Mouse (Mus musculus) thymus, adult 2 months (tissue): Measurements from ENCODE around the gene Gm10837. TPM values are rescaled to one million over a fixed set of nuclear protein-coding genes. Genes with fewer than 3 reads are reported as not detected.

ENCODE experiments used
- DNase-seq: peaks from one replicate; pipeline ENCODE4 v3.0.0; 2021
- H3K27ac ChIP-seq: fragments of 200-500 bp; 2 replicates; pipeline ENCODE4 v1.5.1; 2012; ENCODE audit warnings: low read length, control low read depth; ENCODE audit not compliant: control insufficient read depth, insufficient read depth
- H3K27me3 ChIP-seq: fragments of 200-500 bp; 2 replicates; pipeline ENCODE4 v1.6.1; 2012; ENCODE audit warnings: mild to moderate bottlenecking, low read length, moderate library complexity, mixed read lengths; ENCODE audit not compliant: control insufficient read depth, insufficient read depth
- H3K36me3 ChIP-seq: fragments of 200-500 bp; 2 replicates; pipeline ENCODE4 v1.6.1; 2012; ENCODE audit warnings: mild to moderate bottlenecking, low read length, moderate library complexity; ENCODE audit not compliant: control insufficient read depth, insufficient read depth
- H3K4me1 ChIP-seq: fragments of 200-500 bp; replicated peaks from 2 replicates; pipeline ENCODE4 v1.6.1; 2012; ENCODE audit warnings: low read length; ENCODE audit not compliant: control insufficient read depth, insufficient read depth
- H3K4me3 ChIP-seq: fragments of 200-500 bp; 2 replicates; pipeline ENCODE4 v1.5.1; 2012; ENCODE audit warnings: mild to moderate bottlenecking, low read length, control low read depth, moderate library complexity; ENCODE audit not compliant: control insufficient read depth, insufficient read depth
- CTCF ChIP-seq: fragments of 200-500 bp; IDR thresholded peaks from 2 replicates; pipeline ENCODE4 v1.5.1; 2012; ENCODE audit warnings: mild to moderate bottlenecking, control low read depth, low read length, moderate library complexity, borderline replicate concordance; ENCODE audit not compliant: control insufficient read depth, poor library complexity, insufficient read depth; ENCODE audit errors: extremely low read depth
- POLR2A ChIP-seq: fragments of 200-500 bp; IDR thresholded peaks from 2 replicates; pipeline ENCODE4 v1.6.1; 2012; ENCODE audit warnings: mild to moderate bottlenecking, low read length, control low read depth, moderate library complexity; ENCODE audit not compliant: control insufficient read depth, poor library complexity, insufficient read depth; ENCODE audit errors: extremely low read depth
- WGBS: fragments of 180-500 bp; shearing (Covaris S2); methylation state at CpG from one replicate; pipeline ENCODE4 v1.1.7; 2018; 5-methylcytosine and 5-hydroxymethylcytosine counted together
- polyA plus RNA-seq: library from polyadenylated mRNA; depleted of rRNA; stranded (reverse); fragments of >200 nt; gene quantifications from 2 replicates; pipeline ENCODE4 v1.2.3, GENCODE M21; 2012

The Gm10837 gene
- polyA plus RNA-seq, 1 experiment: not detected

- Histone ChIP-seq H3K27ac (no peak overlapping the region), H3K36me3 (no peaks in the 10 kb centered on the region), H3K27me3 (peaks cover 45% of the 10 kb centered on the region), H3K4me1 (no peaks in the 10 kb centered on the region), H3K4me3 (no peak overlapping the region)
- TF ChIP-seq CTCF: no peak
- TF ChIP-seq POLR2A: no peak
- DNase-seq: no peak
- WGBS: 32% methylated on average over 17 of the region's 17 CpGs
These were observed 10.8 kb upstream of the Gm10837 start for GRCm38 (mm10) chr14:122479461-122480109.

- Histone ChIP-seq H3K27me3 (peaks cover 52% of the 10 kb centered on the region), H3K36me3 (no peaks in the 10 kb centered on the region), H3K4me3 (no peak overlapping the region), H3K4me1 (no peaks in the 10 kb centered on the region), H3K27ac (no peak overlapping the region)
- DNase-seq: no peak
- TF ChIP-seq POLR2A: no peak
- no peak for TF ChIP-seq CTCF
- WGBS: 27% methylated on average over 2 of the region's 2 CpGs
These were observed 10.0 kb upstream of the Gm10837 start for GRCm38 (mm10) chr14:122480355-122480754.

DNA sequence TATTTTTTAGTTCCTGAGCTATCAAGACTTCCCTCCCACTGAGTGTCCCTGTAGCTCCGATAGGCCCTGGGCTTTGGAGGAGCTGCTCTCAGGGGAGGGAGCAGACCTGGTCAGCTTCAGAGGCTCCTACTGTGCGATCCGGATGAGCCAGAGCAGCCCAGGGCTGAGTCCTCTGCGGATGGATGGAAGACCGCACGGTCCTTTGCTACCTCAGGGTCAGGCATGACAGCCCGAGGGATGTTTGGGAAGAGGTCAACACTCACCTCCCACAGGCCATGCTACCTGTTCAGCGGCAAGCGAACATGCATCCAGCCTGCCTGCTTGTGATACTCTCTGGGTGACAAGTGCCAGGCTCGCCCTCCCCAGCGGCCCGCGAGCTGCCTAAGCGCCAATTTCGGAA, 9.2 kb upstream of the Gm10837 start:
- no peak for DNase-seq
- 16% methylated on average over 15 of the region's 15 CpGs for WGBS
- Histone ChIP-seq H3K4me1 (no peaks in the 10 kb centered on the region), H3K27ac (no peak overlapping the region), H3K36me3 (no peaks in the 10 kb centered on the region), H3K27me3 (peaks cover 47% of the 10 kb centered on the region), H3K4me3 (no peak overlapping the region)
- no peak for TF ChIP-seq CTCF

DNA sequence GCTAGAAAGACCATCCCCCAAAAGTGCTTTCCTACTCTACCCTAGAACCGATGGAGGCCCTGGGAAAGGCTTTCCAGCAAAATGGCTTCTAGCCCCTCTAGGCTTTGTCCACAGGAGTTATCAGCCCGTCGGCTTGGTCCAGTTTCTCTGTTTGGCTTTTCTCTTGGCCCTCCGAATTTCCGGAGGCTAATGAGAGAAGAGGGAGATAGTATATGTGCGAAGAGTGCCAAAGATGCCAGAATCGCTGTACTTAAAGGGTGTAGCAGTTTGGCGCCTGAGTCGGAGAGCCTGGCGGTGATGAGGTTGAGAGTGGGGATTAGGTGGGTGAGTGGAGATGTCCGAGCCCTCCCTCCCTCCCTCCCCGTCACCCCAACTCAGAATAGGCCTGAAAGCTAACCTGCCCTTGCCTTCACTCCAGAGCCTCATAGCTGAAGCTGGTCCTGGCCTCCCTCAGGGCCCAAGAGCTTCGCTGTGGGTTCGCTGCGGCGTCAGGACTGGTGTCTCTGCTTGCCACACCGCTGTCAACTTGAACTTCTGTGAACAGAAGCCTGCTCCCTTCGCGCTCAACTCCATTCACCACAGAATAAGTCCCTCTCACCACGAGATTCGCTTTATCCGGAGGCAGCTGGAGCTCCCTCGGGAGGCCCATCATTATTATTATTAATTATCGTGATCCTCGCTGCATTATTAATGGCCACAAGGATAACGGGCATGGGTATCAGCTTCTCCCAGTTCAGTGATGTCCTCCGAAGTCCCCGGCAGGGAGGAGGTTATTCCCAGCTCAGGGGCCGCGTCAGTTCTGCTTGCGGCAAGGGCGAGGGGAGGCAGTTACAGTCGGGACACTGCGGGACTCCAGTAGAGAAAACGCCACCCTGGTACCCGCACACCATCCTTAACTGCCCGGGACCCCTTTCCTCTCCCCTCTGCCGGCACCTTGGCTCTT, 8.0 kb upstream of the Gm10837 start:
- H3K4me3 ChIP-seq: no peak overlapping the region
- no peak for TF ChIP-seq CTCF
- TF ChIP-seq POLR2A: no peak
- H3K36me3 ChIP-seq: no peaks in the 10 kb centered on the region
- DNase-seq: no peak
- 9% methylated on average over 38 of the region's 38 CpGs for WGBS
- H3K27me3 ChIP-seq: peaks cover 38% of the 10 kb centered on the region
- H3K4me1 ChIP-seq: no peaks in the 10 kb centered on the region
- H3K27ac ChIP-seq: no peak overlapping the region

- Histone ChIP-seq H3K27ac (no peak overlapping the region), H3K36me3 (no peaks in the 10 kb centered on the region), H3K27me3 (peaks cover 37% of the 10 kb centered on the region), H3K4me3 (no peak overlapping the region), H3K4me1 (no peaks in the 10 kb centered on the region)
- no peak for DNase-seq
- TF ChIP-seq POLR2A (no peak), CTCF (no peak)
- WGBS: 12% methylated on average over 5 of the region's 5 CpGs
These were observed 7.4 kb upstream of the Gm10837 start for GRCm38 (mm10) chr14:122483024-122483385.

DNA sequence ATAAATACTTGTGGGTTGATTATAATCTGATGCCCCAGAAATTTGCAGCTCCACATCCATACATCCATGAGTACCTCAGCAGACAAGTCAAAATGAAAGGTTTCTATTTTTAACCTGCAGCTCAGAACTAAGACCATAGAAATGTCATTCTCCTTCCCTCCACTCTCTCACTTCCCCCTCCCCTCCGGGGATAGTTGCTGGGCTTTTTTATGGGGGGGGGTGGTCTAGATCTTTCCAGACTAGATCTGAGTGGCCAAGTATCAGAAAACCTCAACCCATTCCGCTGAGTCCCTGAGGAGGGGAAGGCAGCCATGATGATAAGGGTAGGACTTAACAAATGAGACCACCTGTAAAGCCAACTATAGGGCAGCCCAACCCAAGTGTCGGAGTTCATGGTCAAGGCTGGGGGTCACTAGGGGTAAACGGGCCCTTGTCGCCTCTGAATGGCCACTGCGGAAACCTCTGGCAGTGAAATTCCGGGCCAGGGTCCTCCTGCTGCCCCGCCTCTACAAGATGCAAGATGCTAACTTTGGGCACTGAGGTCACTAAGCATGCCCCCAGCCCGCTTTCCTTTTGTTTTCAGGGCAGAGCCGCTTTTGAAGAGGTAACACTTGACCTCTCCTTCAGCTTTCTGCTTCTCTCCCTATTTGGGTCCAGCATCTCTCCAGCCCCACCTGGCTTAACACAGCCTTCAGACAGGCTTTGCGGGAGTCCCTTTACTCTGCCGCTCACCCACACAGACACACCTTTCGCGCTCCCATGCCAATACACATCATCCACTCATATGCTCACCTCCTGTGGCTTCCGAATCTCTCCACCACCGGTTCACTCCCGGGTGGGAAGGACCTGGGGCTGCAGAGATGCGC, 6.6 kb upstream of the Gm10837 start:
- no peak for DNase-seq
- no peak overlapping the region for H3K27ac ChIP-seq
- peaks cover 31% of the 10 kb centered on the region for H3K27me3 ChIP-seq
- 13% methylated on average over 18 of the region's 18 CpGs for WGBS
- H3K36me3 ChIP-seq: no peaks in the 10 kb centered on the region
- TF ChIP-seq POLR2A: no peak
- no peak for TF ChIP-seq CTCF
- H3K4me1 ChIP-seq: no peaks in the 10 kb centered on the region
- H3K4me3 ChIP-seq: no peak overlapping the region
